Mouse (Mus musculus): ENCODE results near the gene She. TPM values are rescaled to one million over a fixed set of nuclear protein-coding genes. Genes with fewer than 3 reads are reported as not detected.

Gene She
- total RNA-seq, 2 experiments from 2014 or later = 12.1 to 14.7 TPM

Other genes starting within 250 kb of the She start
- 10 to 100 TPM; 10.8 to 12.2 TPM for gene Adar, start 116.3 kb upstream of the She start, total RNA-seq (2021)
- under 1 TPM; 0.08 to 0.13 TPM for gene Chrnb2, start 66.7 kb upstream of the She start, total RNA-seq (2021)
- 10 to 100 TPM; 21.2 to 27.5 TPM for gene Ube2q1, start 57.8 kb upstream of the She start, total RNA-seq (2021)
- 1 to 10 TPM; 3.8 to 5.0 TPM for gene Il6ra, start 81.8 kb downstream of the She start, total RNA-seq (2021)
- 10 to 100 TPM; 25.0 to 32.4 TPM for gene Atp8b2, start 132.1 kb downstream of the She start, total RNA-seq (2021)
- 10 to 100 TPM; 41.8 to 46.1 TPM for gene Hax1, start 167.4 kb downstream of the She start, total RNA-seq (2021)
- gene 4933434E20Rik, start 220.3 kb downstream of the She start, total RNA-seq (2021) = 10 to 100 TPM; 71.4 to 79.5 TPM
- 100 to 1,000 TPM; 113 to 123 TPM for gene Ubap2l, start 221.3 kb downstream of the She start, total RNA-seq (2021)
- gene Tpm3, start 241.3 kb downstream of the She start, total RNA-seq (2021) = 10 to 100 TPM; 46.8 to 51.5 TPM

Data from heart, postnatal 25 days (tissue).